Mouse (Mus musculus) small intestine, adult 2 months (tissue): ENCODE results near the gene Ankle2.

Experiments
- CTCF ChIP-seq: fragments of 200-500 bp; IDR thresholded peaks from 2 replicates; pipeline ENCODE4 v1.5.1; 2012; ENCODE audit warnings: low read depth, mild to moderate bottlenecking, control low read depth, inconsistent platforms, low read length, moderate library complexity, mixed read lengths; ENCODE audit not compliant: insufficient replicate concordance, insufficient read length; ENCODE audit errors: extremely low read depth
- POLR2A ChIP-seq: fragments of 200-500 bp; IDR thresholded peaks from 2 replicates; pipeline ENCODE4 v1.6.1; 2012; ENCODE audit warnings: low read depth, mild to moderate bottlenecking, control low read depth, inconsistent platforms, low read length, moderate library complexity

DNA sequence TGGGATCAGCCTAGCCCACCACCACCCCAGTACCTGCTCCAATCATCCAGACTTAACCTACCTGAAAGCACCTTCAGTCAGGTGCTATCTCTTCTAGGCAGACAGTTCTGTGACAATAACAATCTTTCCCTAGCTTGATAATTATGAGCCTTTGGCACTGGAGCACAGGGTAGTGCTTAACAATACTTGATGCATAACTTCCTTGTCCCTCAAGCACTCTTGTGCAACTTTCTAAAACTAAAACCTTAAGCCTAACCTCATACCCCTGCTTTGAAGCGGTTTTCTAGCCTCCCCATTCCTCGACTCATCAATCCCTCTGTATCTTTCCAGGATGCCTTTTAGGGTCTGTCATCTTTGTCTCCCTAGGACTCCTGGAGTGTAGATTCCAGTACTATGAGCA, 44.0 kb downstream of the Ankle2 start:
- TF ChIP-seq POLR2A (no peak), CTCF (no peak)
